Mouse (Mus musculus): Measurements from ENCODE around the gene Dclre1b. TPM values are rescaled to one million over a fixed set of nuclear protein-coding genes. Genes with fewer than 3 reads are reported as not detected.

The Dclre1b gene
- polyA plus RNA-seq, 1 experiment from 2014 or later: 27.1 TPM

DNA sequence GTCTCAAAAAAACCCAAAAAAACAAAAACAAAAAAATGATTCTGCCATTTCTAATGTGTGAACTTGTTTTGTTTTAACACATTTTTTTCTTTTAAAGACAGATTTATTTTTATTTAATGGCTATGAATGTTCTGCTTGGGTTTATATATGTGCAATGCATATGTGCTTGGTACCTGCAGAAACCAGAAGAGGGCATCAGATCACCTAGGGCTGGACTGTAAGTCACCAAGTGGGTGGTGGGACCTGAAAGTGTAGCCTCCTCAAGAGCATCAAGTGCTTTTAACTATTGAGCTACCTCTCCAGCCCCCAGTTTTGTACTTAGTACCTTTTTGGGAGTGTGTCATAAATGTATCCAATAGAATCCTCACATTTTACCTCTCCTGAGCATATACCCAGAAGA lies 18.3 kb upstream of the Dclre1b start:
- TF ChIP-seq CTCF (IDR thresholded peaks at IDR 0.05; ENCODE audit: low read depth): peak; percentile 45
- no peak for ATAC-seq (replicated peaks; ENCODE audit: low FRiP score, low read depth)

DNA sequence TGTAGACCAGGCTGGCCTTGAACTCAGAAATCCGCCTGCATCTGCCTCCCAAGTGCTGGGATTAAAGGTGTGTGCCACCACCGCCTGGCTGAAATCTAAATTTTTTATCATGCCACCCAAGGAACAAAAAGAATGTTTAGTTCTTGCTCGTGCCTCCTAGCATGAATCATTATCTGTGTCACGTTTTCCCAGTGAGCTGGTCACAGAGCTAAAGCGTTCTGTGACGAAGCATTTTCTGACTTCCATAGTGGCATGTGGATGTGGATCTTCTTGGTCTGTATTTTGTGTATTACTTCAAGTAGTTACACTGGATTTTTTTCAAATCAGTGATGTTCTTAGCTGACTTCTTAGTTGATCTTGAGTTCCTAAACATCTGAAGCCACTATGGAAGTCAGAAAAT lies 1.7 kb upstream of the Dclre1b start:
- ATAC-seq (replicated peaks; ENCODE audit: low FRiP score, low read depth) (no peak), DNase-seq (ENCODE audit: low spot score) (no peak)
- H3K9ac ChIP-seq (ENCODE audit: low read depth, low read length): no peak overlapping the region
- 90% methylated on average over 6 of the region's 6 CpGs for WGBS
- no peak for TF ChIP-seq CTCF (IDR thresholded peaks at IDR 0.05; ENCODE audit: low read depth)
- 0 out of 2 replicates have a peak, but pooled peaks cover 8% of the 10 kb centered on the region for H3K4me1 ChIP-seq (replicated peaks; ENCODE audit: insufficient read depth, low read length)
- no peak overlapping the region for H3K4me3 ChIP-seq (replicated peaks; ENCODE audit: low read depth, low read length)
- no peaks in the 10 kb centered on the region for H3K9me3 ChIP-seq (replicated peaks; ENCODE audit: low read length)
- no peak overlapping the region for H3K4me2 ChIP-seq (ENCODE audit: low read length)
- H3K27me3 ChIP-seq (ENCODE audit: insufficient read depth, low read length): no peaks in the 10 kb centered on the region
- H3K36me3 ChIP-seq (ENCODE audit: insufficient read depth, low read length): peaks cover 13% of the 10 kb centered on the region; the same call in 1 of the 2 replicates
- H3K27ac ChIP-seq: no peak overlapping the region

More for the DNA sequence above, 18.3 kb upstream of the Dclre1b start:
- Histone ChIP-seq H3K27ac (no peak overlapping the region), H3K9me3 (replicated peaks; ENCODE audit: low read length) (no peaks in the 10 kb centered on the region), H3K27me3 (ENCODE audit: insufficient read depth, low read length) (no peaks in the 10 kb centered on the region), H3K4me3 (replicated peaks; ENCODE audit: low read depth, low read length) (no peak overlapping the region), H3K9ac (ENCODE audit: low read depth, low read length) (no peak overlapping the region), H3K4me1 (replicated peaks; ENCODE audit: insufficient read depth, low read length) (no peaks in the 10 kb centered on the region), H3K36me3 (ENCODE audit: insufficient read depth, low read length) (peaks cover 4% of the 10 kb centered on the region; the same call in 1 of the 2 replicates), H3K4me2 (ENCODE audit: low read length) (no peak overlapping the region)
- DNase-seq (ENCODE audit: low spot score): no peak

DNA sequence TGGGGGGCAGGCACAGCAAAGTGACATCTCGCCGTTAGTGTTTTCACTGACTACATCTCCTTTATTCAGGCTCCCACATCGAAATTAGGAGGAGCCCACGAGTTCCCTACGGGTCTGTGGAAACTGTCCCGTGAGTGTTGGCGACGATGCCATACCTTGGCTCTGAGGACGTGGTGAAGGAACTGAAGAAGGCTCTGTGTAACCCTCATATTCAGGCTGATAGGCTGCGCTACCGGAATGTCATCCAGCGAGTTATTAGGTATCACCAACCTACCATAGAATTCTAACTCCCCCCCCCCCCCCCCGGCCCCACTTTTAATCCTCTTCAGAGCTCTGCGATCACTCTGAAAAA lies 531 bp upstream of the Dclre1b start:
- Histone ChIP-seq H3K4me2 (ENCODE audit: low read length) (peak overlapping the region; percentile 81), H3K27ac (peak overlapping the region; percentile 93), H3K4me1 (replicated peaks; ENCODE audit: insufficient read depth, low read length) (0 out of 2 replicates have a peak, but pooled peaks cover 8% of the 10 kb centered on the region), H3K9ac (ENCODE audit: low read depth, low read length) (peak overlapping the region; percentile 74), H3K4me3 (replicated peaks; ENCODE audit: low read depth, low read length) (peak overlapping the region; percentile 86), H3K36me3 (ENCODE audit: insufficient read depth, low read length) (peaks cover 16% of the 10 kb centered on the region), H3K27me3 (ENCODE audit: insufficient read depth, low read length) (no peaks in the 10 kb centered on the region), H3K9me3 (replicated peaks; ENCODE audit: low read length) (no peaks in the 10 kb centered on the region)
- WGBS: 2% methylated on average over 14 of the region's 14 CpGs
- ATAC-seq (replicated peaks; ENCODE audit: low FRiP score, low read depth) (peak; percentile 23; the same call in 1 of the 2 replicates), DNase-seq (ENCODE audit: low spot score) (no peak)
- no peak for TF ChIP-seq CTCF (IDR thresholded peaks at IDR 0.05; ENCODE audit: low read depth)

DNA sequence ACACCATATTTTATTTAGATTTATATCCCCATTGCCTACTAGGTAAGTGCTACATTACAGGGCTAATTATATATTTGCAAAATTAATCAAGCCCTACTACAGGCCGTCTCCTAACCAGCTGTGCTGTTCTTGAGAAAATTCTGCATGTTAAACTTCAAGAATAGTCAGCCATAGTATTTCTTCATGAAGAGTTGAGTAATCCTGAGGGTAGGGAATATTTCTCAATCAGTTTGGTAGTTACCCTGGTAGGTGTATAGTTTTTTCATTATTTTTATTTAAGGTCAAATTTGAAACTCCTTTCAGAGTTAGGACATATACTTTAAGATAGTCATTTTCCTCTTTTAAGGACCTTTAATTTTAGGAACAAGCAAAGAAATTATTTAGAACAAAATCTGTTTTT lies 3.6 kb downstream of the Dclre1b start:
- DNase-seq (ENCODE audit: low spot score): no peak
- H3K27me3 ChIP-seq (ENCODE audit: insufficient read depth, low read length): no peaks in the 10 kb centered on the region
- peaks cover 23% of the 10 kb centered on the region for H3K36me3 ChIP-seq (ENCODE audit: insufficient read depth, low read length)
- no peaks in the 10 kb centered on the region for H3K9me3 ChIP-seq (replicated peaks; ENCODE audit: low read length)
- H3K4me1 ChIP-seq (replicated peaks; ENCODE audit: insufficient read depth, low read length): 0 out of 2 replicates have a peak, but pooled peaks cover 11% of the 10 kb centered on the region
- no peak overlapping the region for H3K9ac ChIP-seq (ENCODE audit: low read depth, low read length)
- no peak overlapping the region for H3K4me2 ChIP-seq (ENCODE audit: low read length)
- 83% methylated on average over 1 of the region's 1 CpGs for WGBS
- no peak for TF ChIP-seq CTCF (IDR thresholded peaks at IDR 0.05; ENCODE audit: low read depth)
- ATAC-seq (replicated peaks; ENCODE audit: low FRiP score, low read depth): no peak
- H3K4me3 ChIP-seq (replicated peaks; ENCODE audit: low read depth, low read length): no peak overlapping the region
- no peak overlapping the region for H3K27ac ChIP-seq

DNA sequence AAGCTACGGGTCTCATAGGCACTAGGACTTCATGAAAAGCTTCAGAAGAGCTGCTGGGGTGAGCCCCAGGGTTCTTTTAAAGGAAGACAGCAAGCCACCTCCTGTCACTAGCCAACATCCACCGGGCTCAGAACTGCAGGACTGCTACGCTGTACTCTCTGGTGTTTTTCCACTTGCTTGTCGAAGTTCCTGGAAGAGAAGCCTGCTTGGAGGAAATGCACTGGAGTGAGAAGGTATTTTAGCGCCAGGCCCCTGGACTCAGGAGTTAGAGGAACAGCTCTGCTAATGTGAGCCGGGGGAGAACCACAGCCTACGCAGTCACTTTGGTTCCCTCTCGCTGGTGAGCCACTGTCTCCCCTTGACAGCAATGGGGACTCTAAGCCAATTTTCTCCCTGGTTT lies 6.4 kb downstream of the Dclre1b start:
- no peaks in the 10 kb centered on the region for H3K9me3 ChIP-seq (replicated peaks; ENCODE audit: low read length)
- ATAC-seq (replicated peaks; ENCODE audit: low FRiP score, low read depth) (no peak), DNase-seq (ENCODE audit: low spot score) (peak; percentile 44)
- H3K27me3 ChIP-seq (ENCODE audit: insufficient read depth, low read length): no peaks in the 10 kb centered on the region
- no peak for TF ChIP-seq CTCF (IDR thresholded peaks at IDR 0.05; ENCODE audit: low read depth)
- no peak overlapping the region for H3K9ac ChIP-seq (ENCODE audit: low read depth, low read length)
- H3K4me3 ChIP-seq (replicated peaks; ENCODE audit: low read depth, low read length): no peak overlapping the region
- WGBS: 72% methylated on average over 8 of the region's 8 CpGs
- H3K4me2 ChIP-seq (ENCODE audit: low read length): no peak overlapping the region
- H3K4me1 ChIP-seq (replicated peaks; ENCODE audit: insufficient read depth, low read length): 0 out of 2 replicates have a peak, but pooled peaks cover 4% of the 10 kb centered on the region
- peak overlapping the region; percentile 76 for H3K27ac ChIP-seq
- H3K36me3 ChIP-seq (ENCODE audit: insufficient read depth, low read length): peaks cover 23% of the 10 kb centered on the region

DNA sequence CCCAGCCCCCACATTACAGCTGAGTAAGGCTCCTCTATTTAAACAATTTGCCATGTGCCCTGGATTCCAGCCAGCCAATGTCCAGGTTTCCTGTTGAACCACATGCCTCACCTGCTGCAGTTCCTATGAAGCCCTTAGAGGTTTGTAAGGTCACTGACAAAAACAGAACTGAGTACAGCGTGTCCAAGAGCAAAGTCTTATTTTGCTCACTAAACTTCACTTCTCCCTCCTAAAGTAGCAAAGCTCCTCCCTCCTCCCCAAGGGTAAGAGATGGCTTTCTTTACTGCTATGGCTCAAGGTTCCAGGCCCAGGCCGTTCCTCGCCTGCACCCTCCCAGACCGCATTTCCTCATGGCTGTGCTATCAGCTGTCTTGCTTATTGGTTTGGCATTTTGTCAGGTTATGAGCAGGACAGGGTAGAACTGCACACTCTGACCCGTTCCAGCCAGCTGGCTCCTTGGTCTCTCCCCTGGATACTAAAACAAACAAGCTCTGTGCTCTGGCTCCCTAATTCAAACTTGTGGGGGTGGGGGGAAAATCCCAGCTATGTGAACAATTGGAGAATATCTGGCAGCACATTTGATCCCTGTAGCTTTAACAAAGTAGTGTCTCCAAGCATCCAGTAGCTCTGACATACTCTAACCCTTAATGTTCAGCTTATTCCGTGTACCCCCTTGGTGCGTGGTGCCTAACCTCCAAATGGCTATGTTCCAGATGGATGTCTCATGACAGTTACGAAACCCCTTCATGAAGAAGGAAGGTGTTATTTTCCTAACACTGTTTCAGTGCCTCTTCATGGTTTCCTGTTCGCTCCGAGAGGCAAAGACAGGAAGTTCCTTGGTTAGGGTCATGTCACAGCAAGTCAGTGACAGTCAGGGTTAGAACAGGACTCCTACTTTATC lies 7.4 kb downstream of the Dclre1b start:
- no peak overlapping the region for H3K4me3 ChIP-seq (replicated peaks; ENCODE audit: low read depth, low read length)
- H3K9ac ChIP-seq (ENCODE audit: low read depth, low read length): no peak overlapping the region
- peak; percentile 61 for DNase-seq (ENCODE audit: low spot score)
- no peaks in the 10 kb centered on the region for H3K9me3 ChIP-seq (replicated peaks; ENCODE audit: low read length)
- peak overlapping the region; percentile 82 for H3K27ac ChIP-seq
- ATAC-seq (replicated peaks; ENCODE audit: low FRiP score, low read depth): peak; percentile 90
- WGBS: 47% methylated on average over 10 of the region's 10 CpGs
- TF ChIP-seq CTCF (IDR thresholded peaks at IDR 0.05; ENCODE audit: low read depth): no peak
- peaks cover 23% of the 10 kb centered on the region for H3K36me3 ChIP-seq (ENCODE audit: insufficient read depth, low read length)
- 0 out of 2 replicates have a peak overlapping the region, but pooled peaks have one; percentile 14 for H3K4me2 ChIP-seq (ENCODE audit: low read length)
- H3K4me1 ChIP-seq (replicated peaks; ENCODE audit: insufficient read depth, low read length): 0 out of 2 replicates have a peak, but pooled peaks cover 3% of the 10 kb centered on the region
- H3K27me3 ChIP-seq (ENCODE audit: insufficient read depth, low read length): no peaks in the 10 kb centered on the region

Data from kidney, postnatal 0 days (tissue).